In the genomic region with DNA sequence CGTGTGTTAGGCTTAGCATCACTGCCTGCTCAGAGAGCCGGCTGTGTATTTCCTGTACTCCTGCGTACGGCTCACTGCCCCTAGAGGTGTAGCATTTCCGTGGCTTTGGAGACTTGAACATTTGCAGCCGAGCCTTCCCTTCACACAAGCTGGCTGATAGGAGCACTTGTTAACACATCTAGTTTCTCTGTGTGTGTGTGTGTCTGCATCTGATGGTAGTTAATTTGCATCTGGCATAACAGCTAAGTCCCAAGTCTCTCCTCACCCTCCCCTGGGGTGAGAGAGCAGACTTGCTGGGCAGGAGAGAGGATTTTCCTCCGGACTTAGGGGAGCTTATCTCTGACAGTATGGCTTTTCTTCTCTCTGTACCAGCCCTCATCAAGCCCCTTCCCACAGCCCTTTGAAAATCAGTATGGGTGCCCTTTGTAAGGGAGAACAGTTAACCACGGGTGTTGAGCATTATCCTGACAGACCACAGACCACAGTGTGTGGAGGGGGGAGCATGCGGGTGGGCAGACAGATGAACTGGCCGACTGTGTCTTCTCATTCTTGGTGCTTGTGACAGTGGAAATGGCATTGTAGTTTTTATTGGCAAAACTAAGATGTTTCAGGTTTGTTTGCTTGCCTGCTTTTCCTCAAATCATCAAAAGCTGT, we compare ENCODE assay signal across 9 mouse cellular contexts.
DNase-seq lines count a peak whose midpoint lies in the region; ATAC-seq and TF ChIP-seq lines count a peak whose summit lies in the region.
"Had no signal": no experiment of that assay in that cellular context is flagged by ENCODE, and none has a peak within 500 bp of the region (broad histone marks: within the 10 kb centered on the region; RNA-seq: fewer than 3 reads in every experiment).

No protein-coding gene starts in this region.

- no peak for DNase-seq in lung, postnatal 10 days
- no peak for DNase-seq in stomach, postnatal 0 days (ENCODE audit: low spot score)
- no peak for DNase-seq in right cerebral cortex, postnatal 36 days (ENCODE audit: low spot score in 2 of 2)
- no peak for DNase-seq in left cerebral cortex, adult 11 months (ENCODE audit: low spot score)
- no peak for DNase-seq in gastrocnemius, postnatal 4 days (ENCODE audit: low spot score in 2 of 2)

- no peak for TF ChIP-seq EP300 in stomach, postnatal 0 days (optimal IDR thresholded peaks at IDR 0.05)

- no peak overlapping the region for H3K27ac ChIP-seq in lung, embryonic 15.5 days
- H3K27ac ChIP-seq in heart, embryonic 13.5 days (replicated peaks) = peak overlapping the region; percentile 83
- H3K27ac ChIP-seq in limb, embryonic 13.5 days = no peak overlapping the region
- H3K27ac ChIP-seq in stomach, postnatal 0 days (replicated peaks) = no peak overlapping the region

- H3K27me3 ChIP-seq in lung, embryonic 15.5 days = peaks cover 8% of the 10 kb centered on the region; the same call in 1 of the 2 replicates
- H3K27me3 ChIP-seq in heart, embryonic 13.5 days (replicated peaks) = no peaks in the 10 kb centered on the region; the same call in 1 of the 2 replicates
- H3K27me3 ChIP-seq in limb, embryonic 13.5 days = peaks cover 21% of the 10 kb centered on the region
- H3K27me3 ChIP-seq in stomach, postnatal 0 days (ENCODE audit: control insufficient read depth, insufficient read depth, low read length) = no peaks in the 10 kb centered on the region

- H3K4me3 ChIP-seq in lung, embryonic 15.5 days = no peak overlapping the region
- H3K4me3 ChIP-seq in heart, embryonic 13.5 days = peak overlapping the region; percentile 65
- H3K4me3 ChIP-seq in limb, embryonic 13.5 days = peak overlapping the region; percentile 38
- H3K4me3 ChIP-seq in stomach, postnatal 0 days (ENCODE audit: low read depth, low read length) = 0 out of 2 replicates have a peak overlapping the region, but pooled peaks have one; percentile 41
- H3K4me3 ChIP-seq: erythroblast, embryonic 14.5 days had no signal

- ATAC-seq in lung, embryonic 15.5 days (ENCODE audit: borderline replicate concordance, extremely low read depth, low FRiP score, low TSS enrichment) = no peak
- ATAC-seq in heart, embryonic 13.5 days (ENCODE audit: extremely low read depth, insufficient number of reproducible peaks, low FRiP score, low TSS enrichment) = no peak
- ATAC-seq in limb, embryonic 13.5 days (ENCODE audit: low FRiP score, low read depth) = no peak
- ATAC-seq in stomach, postnatal 0 days (ENCODE audit: low FRiP score, low TSS enrichment) = no peak

- no peaks in the 10 kb centered on the region for H3K4me1 ChIP-seq in lung, embryonic 15.5 days
- peaks cover 31% of the 10 kb centered on the region for H3K4me1 ChIP-seq in heart, embryonic 13.5 days
- H3K4me1 ChIP-seq in limb, embryonic 13.5 days = peaks cover 24% of the 10 kb centered on the region
- no peaks in the 10 kb centered on the region for H3K4me1 ChIP-seq in stomach, postnatal 0 days (replicated peaks; ENCODE audit: control insufficient read depth, insufficient read depth)

- H3K36me3 ChIP-seq in lung, embryonic 15.5 days = no peaks in the 10 kb centered on the region
- H3K36me3 ChIP-seq in heart, embryonic 13.5 days = no peaks in the 10 kb centered on the region
- no peaks in the 10 kb centered on the region for H3K36me3 ChIP-seq in limb, embryonic 13.5 days
- H3K36me3 ChIP-seq in stomach, postnatal 0 days (ENCODE audit: control insufficient read depth, insufficient read depth, low read length) = no peaks in the 10 kb centered on the region

- H3K4me2 ChIP-seq in lung, embryonic 15.5 days = 0 out of 2 replicates have a peak overlapping the region, but pooled peaks have one; percentile 62
- peak overlapping the region; percentile 85 for H3K4me2 ChIP-seq in heart, embryonic 13.5 days
- peak overlapping the region; percentile 70 for H3K4me2 ChIP-seq in limb, embryonic 13.5 days (replicated peaks)
- peak overlapping the region; percentile 64 for H3K4me2 ChIP-seq in stomach, postnatal 0 days (replicated peaks; ENCODE audit: low read depth)

- 0 out of 2 replicates have a peak, but pooled peaks have one; percentile 8 for TF ChIP-seq CTCF in stomach, postnatal 0 days (IDR thresholded peaks at IDR 0.05; ENCODE audit: low read depth)

- no peak overlapping the region for H3K9ac ChIP-seq in lung, embryonic 15.5 days
- peak overlapping the region; percentile 85 for H3K9ac ChIP-seq in heart, embryonic 13.5 days
- no peak overlapping the region for H3K9ac ChIP-seq in limb, embryonic 13.5 days
- H3K9ac ChIP-seq in stomach, postnatal 0 days (ENCODE audit: low read length) = no peak overlapping the region

- WGBS in lung, embryonic 15.5 days = 10% methylated on average over 10 of the region's 10 CpGs
- 10% methylated on average over 10 of the region's 10 CpGs for whole genome bisulfite sequencing in heart, embryonic 13.5 days
- WGBS in limb, embryonic 13.5 days = 10% methylated on average over 10 of the region's 10 CpGs
- 26% methylated on average over 10 of the region's 10 CpGs for WGBS in stomach, postnatal 0 days

- no peaks in the 10 kb centered on the region for H3K9me3 ChIP-seq in lung, embryonic 15.5 days
- H3K9me3 ChIP-seq in heart, embryonic 13.5 days = no peaks in the 10 kb centered on the region
- H3K9me3 ChIP-seq in limb, embryonic 13.5 days = no peaks in the 10 kb centered on the region
- no peaks in the 10 kb centered on the region for H3K9me3 ChIP-seq in stomach, postnatal 0 days (ENCODE audit: control insufficient read depth, low read length)
